Mouse (Mus musculus) cerebellum, adult 2 months (tissue): ENCODE measurements around the gene Slfn9.

Experiments
- CTCF ChIP-seq: fragments of 200-500 bp; IDR thresholded peaks from 2 replicates; pipeline ENCODE4 v1.5.1; 2011; ENCODE audit warnings: low read depth, mild to moderate bottlenecking, control low read depth, low read length, moderate library complexity, borderline replicate concordance; ENCODE audit not compliant: insufficient read depth
- POLR2A ChIP-seq: fragments of 200-500 bp; IDR thresholded peaks from 2 replicates; pipeline ENCODE4 v1.6.1; 2011; ENCODE audit warnings: low read length, control low read depth, borderline replicate concordance; ENCODE audit not compliant: insufficient read depth

- TF ChIP-seq CTCF (no peak), POLR2A (no peak)
Measured at GRCm38 (mm10) chr11:82929633-82929950, 62.0 kb downstream of the Slfn9 start.
